ENCODE assay signal across 9 mouse cellular contexts in genomic region chr7:45786136-45786578, GRCm38 (mm10). TPM values are rescaled to one million over a fixed set of nuclear protein-coding genes. Genes with fewer than 3 reads are reported as not detected.
A peak's percentile ranks its signal among the peaks of the same experiment; 100 is the strongest.
DNase-seq lines count a peak whose midpoint lies in the region; ATAC-seq lines count a peak whose summit lies in the region.
"Had no signal": no experiment of that assay in that cellular context is flagged by ENCODE, and none has a peak within 500 bp of the region (broad histone marks: within the 10 kb centered on the region; RNA-seq: fewer than 3 reads in every experiment).

No protein-coding gene starts in this region.

- peak; percentile 30 for ATAC-seq in hindbrain, embryonic 13.5 days (ENCODE audit: low FRiP score)
- peak; percentile 24; the same call in 1 of the 2 replicates for ATAC-seq in midbrain, embryonic 14.5 days (ENCODE audit: low FRiP score, low TSS enrichment)
- no peak for ATAC-seq in activated CD4-positive, CD25-positive, alpha-beta regulatory T cell, adult 4 months

- H3K4me2 ChIP-seq in hindbrain, embryonic 13.5 days, result peak overlapping the region; percentile 94
- H3K4me2 ChIP-seq in midbrain, embryonic 14.5 days (ENCODE audit: low read length), result peak overlapping the region; percentile 90

- H3K4me3 ChIP-seq in hindbrain, embryonic 13.5 days, result peak overlapping the region; percentile 91
- H3K4me3 ChIP-seq in midbrain, embryonic 14.5 days (replicated peaks; ENCODE audit: low read depth, low read length), result peak overlapping the region; percentile 83
- H3K4me3 ChIP-seq: erythroblast, embryonic 14.5 days had no signal

- peaks cover 42% of the 10 kb centered on the region for H3K4me1 ChIP-seq in hindbrain, embryonic 13.5 days (replicated peaks)
- H3K4me1 ChIP-seq in midbrain, embryonic 14.5 days (ENCODE audit: control insufficient read depth, insufficient read depth, low read length), result peaks cover 20% of the 10 kb centered on the region

- WGBS in hindbrain, embryonic 13.5 days, result 0% methylated on average over 14 of the region's 14 CpGs
- under 1% methylated on average over 14 of the region's 14 CpGs for WGBS in midbrain, embryonic 14.5 days

- peak overlapping the region; percentile 99 for H3K27ac ChIP-seq in hindbrain, embryonic 13.5 days
- H3K27ac ChIP-seq in midbrain, embryonic 14.5 days (replicated peaks; ENCODE audit: low read depth, low read length), result peak overlapping the region; percentile 99

- peak overlapping the region; percentile 98 for H3K9ac ChIP-seq in hindbrain, embryonic 13.5 days
- H3K9ac ChIP-seq in midbrain, embryonic 14.5 days (replicated peaks; ENCODE audit: low read length), result peak overlapping the region; percentile 88

- peaks cover 42% of the 10 kb centered on the region for H3K36me3 ChIP-seq in hindbrain, embryonic 13.5 days
- peaks cover 42% of the 10 kb centered on the region for H3K36me3 ChIP-seq in midbrain, embryonic 14.5 days (ENCODE audit: control insufficient read depth, insufficient read depth, low read length)

- peak; percentile 40 to 67 for DNase-seq in frontal cortex, postnatal 10 days (ENCODE audit: low spot score in 2 of 2)
- no peak for DNase-seq in frontal cortex, adult 2 months (ENCODE audit: extremely low spot score in 1 of 2, low spot score in 1 of 2)
- DNase-seq in thymus, postnatal 0 days (ENCODE audit: low spot score), result peak; percentile 45
- DNase-seq in thymus, postnatal 25 days, result no peak
- peak; percentile 87 for DNase-seq in midbrain, embryonic 14.5 days
- no peak for DNase-seq in adrenal gland, adult 18-20 months (ENCODE audit: low spot score in 2 of 2)

- H3K9me3 ChIP-seq in hindbrain, embryonic 13.5 days, result no peaks in the 10 kb centered on the region
- H3K9me3 ChIP-seq in midbrain, embryonic 14.5 days (ENCODE audit: control insufficient read depth, low read length), result no peaks in the 10 kb centered on the region

- H3K27me3 ChIP-seq in hindbrain, embryonic 13.5 days, result peaks cover 7% of the 10 kb centered on the region; the same call in 1 of the 2 replicates
- no peaks in the 10 kb centered on the region for H3K27me3 ChIP-seq in midbrain, embryonic 14.5 days (ENCODE audit: control insufficient read depth, insufficient read depth, low read length)

RNA-seq across cellular contexts. Expression of gene Sult2b1, which starts 1.7 kb away (rescaled TPM):
- 15.2 and 17.7 TPM in 2 replicates for polyA plus RNA-seq in frontal cortex, adult 2 months (2012; rRNA removed)
- polyA plus RNA-seq in thymus, postnatal 0 days (2015; fragmentation: Nextera tagmentation; extraction: Ambion mirVana), result 4.1 and 5.8 TPM in 2 replicates
- polyA plus RNA-seq in hindbrain, embryonic 13.5 days (2015; fragmentation: Nextera tagmentation; extraction: Ambion mirVana), result 5.2 and 5.3 TPM in 2 replicates
- 5.2 and 8.5 TPM in 2 replicates for polyA plus RNA-seq in midbrain, embryonic 14.5 days (2014; fragmentation: Nextera tagmentation; extraction: Ambion mirVana)
- 1 to 10 TPM in 1 of 2 experiments, under 1 TPM in 1; 0.77 to 1.1 TPM for total RNA-seq in adrenal gland, adult 18-20 months (2021)
- 1 to 10 TPM; 2.5 to 6.6 TPM for polyA plus RNA-seq in activated CD4-positive, CD25-positive, alpha-beta regulatory T cell, adult 4 months (2017; shearing (Covaris generic))
- polyA plus RNA-seq: erythroblast, embryonic 14.5 days had no signal

RNA-seq across cellular contexts. Expression of gene Lmtk3, which starts 2.6 kb away (rescaled TPM):
- 170 and 198 TPM in 2 replicates for polyA plus RNA-seq in frontal cortex, adult 2 months (2012; rRNA removed)
- not detected in 2 replicates for polyA plus RNA-seq in thymus, postnatal 0 days (2015; fragmentation: Nextera tagmentation; extraction: Ambion mirVana)
- polyA plus RNA-seq in hindbrain, embryonic 13.5 days (2015; fragmentation: Nextera tagmentation; extraction: Ambion mirVana), result 21.1 and 22.8 TPM in 2 replicates
- 25.2 and 30.2 TPM in 2 replicates for polyA plus RNA-seq in midbrain, embryonic 14.5 days (2014; fragmentation: Nextera tagmentation; extraction: Ambion mirVana)
- 1 to 10 TPM; 6.2 to 8.4 TPM for total RNA-seq in adrenal gland, adult 18-20 months (2021)
- polyA plus RNA-seq in activated CD4-positive, CD25-positive, alpha-beta regulatory T cell, adult 4 months (2017; shearing (Covaris generic)), result not detected

RNA-seq across cellular contexts. Expression of gene Cyth2, which starts 28.2 kb away (rescaled TPM):
- polyA plus RNA-seq in frontal cortex, adult 2 months (2012; rRNA removed), result 158 and 167 TPM in 2 replicates
- polyA plus RNA-seq in thymus, postnatal 0 days (2015; fragmentation: Nextera tagmentation; extraction: Ambion mirVana), result 96.3 and 98.0 TPM in 2 replicates
- polyA plus RNA-seq in hindbrain, embryonic 13.5 days (2015; fragmentation: Nextera tagmentation; extraction: Ambion mirVana), result 327 and 333 TPM in 2 replicates
- polyA plus RNA-seq in midbrain, embryonic 14.5 days (2014; fragmentation: Nextera tagmentation; extraction: Ambion mirVana), result 281 and 288 TPM in 2 replicates
- 100 to 1,000 TPM in 1 of 2 experiments, 10 to 100 TPM in 1; 92.9 to 117 TPM for total RNA-seq in adrenal gland, adult 18-20 months (2021)
- 10 to 100 TPM; 13.0 to 14.4 TPM for polyA plus RNA-seq in activated CD4-positive, CD25-positive, alpha-beta regulatory T cell, adult 4 months (2017; shearing (Covaris generic))

RNA-seq across cellular contexts. Expression of gene Kcnj14, which starts 38.4 kb away (rescaled TPM):
- polyA plus RNA-seq in frontal cortex, adult 2 months (2012; rRNA removed), result 2.1 and 2.6 TPM in 2 replicates
- 0.10 and 0.31 TPM in 2 replicates for polyA plus RNA-seq in thymus, postnatal 0 days (2015; fragmentation: Nextera tagmentation; extraction: Ambion mirVana)
- 0.50 and 0.81 TPM in 2 replicates for polyA plus RNA-seq in hindbrain, embryonic 13.5 days (2015; fragmentation: Nextera tagmentation; extraction: Ambion mirVana)
- 0.63 and 0.88 TPM in 2 replicates for polyA plus RNA-seq in midbrain, embryonic 14.5 days (2014; fragmentation: Nextera tagmentation; extraction: Ambion mirVana)
- total RNA-seq in adrenal gland, adult 18-20 months (2021), result under 1 TPM; 0.19 to 0.20 TPM
- not detected for polyA plus RNA-seq in activated CD4-positive, CD25-positive, alpha-beta regulatory T cell, adult 4 months (2017; shearing (Covaris generic))

RNA-seq across cellular contexts. Expression of gene Grwd1, which starts 44.6 kb away (rescaled TPM):
- polyA plus RNA-seq in frontal cortex, adult 2 months (2012; rRNA removed), result 17.9 TPM in 2 replicates
- polyA plus RNA-seq in thymus, postnatal 0 days (2015; fragmentation: Nextera tagmentation; extraction: Ambion mirVana), result 48.7 and 50.8 TPM in 2 replicates
- 37.5 and 40.3 TPM in 2 replicates for polyA plus RNA-seq in hindbrain, embryonic 13.5 days (2015; fragmentation: Nextera tagmentation; extraction: Ambion mirVana)
- polyA plus RNA-seq in midbrain, embryonic 14.5 days (2014; fragmentation: Nextera tagmentation; extraction: Ambion mirVana), result 37.2 and 37.4 TPM in 2 replicates
- total RNA-seq in adrenal gland, adult 18-20 months (2021), result 10 to 100 TPM; 33.0 to 36.0 TPM
- polyA plus RNA-seq in activated CD4-positive, CD25-positive, alpha-beta regulatory T cell, adult 4 months (2017; shearing (Covaris generic)), result 10 to 100 TPM; 16.1 to 25.3 TPM

Comparison
In these comparisons a context has a peak if more than half of its experiments do, and no peak if none do; other contexts are left out.
1. DNase-seq: peak in frontal cortex, postnatal 10 days (2 of 2), thymus, postnatal 0 days (single experiment) and midbrain, embryonic 14.5 days (single experiment); none in frontal cortex, adult 2 months (0 of 2), thymus, postnatal 25 days (single experiment) and adrenal gland, adult 18-20 months (0 of 2).
2. RNA of gene Lmtk3, which starts 2.6 kb away (polyA plus RNA-seq): 170 to 198 TPM in frontal cortex, adult 2 months, 25.2 to 30.2 TPM in midbrain, embryonic 14.5 days and 21.1 to 22.8 TPM in hindbrain, embryonic 13.5 days; not detected in activated CD4-positive, CD25-positive, alpha-beta regulatory T cell, adult 4 months and not detected in thymus, postnatal 0 days; every median in the first group is over 10 times any median in the second.